Mouse (Mus musculus) forebrain, embryonic 14.5 days (tissue): ENCODE measurements around the gene Angptl4. TPM values are rescaled to one million over a fixed set of nuclear protein-coding genes. Genes with fewer than 3 reads are reported as not detected.

Source experiments
- ATAC-seq: fragments of 200-750 bp; cut with Nextera tagmentation; 2 replicates; pipeline ENCODE4 v1.8.0; 2017; ENCODE audit warnings: mild to moderate bottlenecking, moderate library complexity
- DNase-seq: peaks from one replicate; pipeline ENCODE4 v3.0.0-alpha.2; 2015; ENCODE audit warnings: low spot score
- H3K27ac ChIP-seq: fragments of 300-500 bp; sonication (generic); 2 replicates; pipeline ENCODE4 v1.5.1; 2014; ENCODE audit warnings: low read depth, mild to moderate bottlenecking, control low read depth, low read length, moderate library complexity
- H3K27me3 ChIP-seq: fragments of 300-500 bp; sonication (generic); replicated peaks from 2 replicates; pipeline ENCODE4 v1.6.1; 2014; ENCODE audit warnings: low read length, control low read depth, mixed read lengths; ENCODE audit not compliant: control insufficient read depth, insufficient read depth
- H3K36me3 ChIP-seq: fragments of 300-500 bp; sonication (generic); 2 replicates; pipeline ENCODE4 v1.6.1; 2014; ENCODE audit warnings: low read length, control low read depth; ENCODE audit not compliant: control insufficient read depth, insufficient read depth
- H3K4me1 ChIP-seq: fragments of 300-500 bp; sonication (generic); 2 replicates; pipeline ENCODE4 v1.6.1; 2014; ENCODE audit warnings: antibody characterized with exemption, low read length, control low read depth; ENCODE audit not compliant: control insufficient read depth, insufficient read depth
- H3K4me2 ChIP-seq: fragments of 300-500 bp; sonication (generic); 2 replicates; pipeline ENCODE4 v1.6.1; 2014; ENCODE audit warnings: mild to moderate bottlenecking, control low read depth, low read length
- H3K4me3 ChIP-seq: fragments of 300-500 bp; sonication (generic); 2 replicates; pipeline ENCODE4 v1.5.1; 2014; ENCODE audit warnings: low read depth, low read length, control low read depth
- H3K9ac ChIP-seq: fragments of 300-500 bp; sonication (generic); 2 replicates; pipeline ENCODE4 v1.6.1; 2014; ENCODE audit warnings: mild to moderate bottlenecking, low read length, control low read depth, moderate library complexity
- H3K9me3 ChIP-seq: fragments of 300-500 bp; sonication (generic); replicated peaks from 2 replicates; pipeline ENCODE4 v1.6.1; 2016; ENCODE audit warnings: low read length, control low read depth, mixed read lengths; ENCODE audit not compliant: control insufficient read depth
- WGBS: fragments of 180-500 bp; shearing (Covaris S2); extraction: QIAGEN DNeasy Blood & Tissue Kit; methylation state at CpG from one replicate; pipeline ENCODE4 v1.1.7; 2014; 5-methylcytosine and 5-hydroxymethylcytosine counted together
- polyA plus RNA-seq: library from polyadenylated mRNA; unstranded; fragments of >200 nt; fragmentation: Nextera tagmentation; extraction: Ambion mirVana; gene quantifications from 2 replicates; pipeline ENCODE4 v1.2.1, GENCODE M21; 2014

The Angptl4 gene
- polyA plus RNA-seq, 1 experiment from 2014 or later, result 15.2 TPM

DNA sequence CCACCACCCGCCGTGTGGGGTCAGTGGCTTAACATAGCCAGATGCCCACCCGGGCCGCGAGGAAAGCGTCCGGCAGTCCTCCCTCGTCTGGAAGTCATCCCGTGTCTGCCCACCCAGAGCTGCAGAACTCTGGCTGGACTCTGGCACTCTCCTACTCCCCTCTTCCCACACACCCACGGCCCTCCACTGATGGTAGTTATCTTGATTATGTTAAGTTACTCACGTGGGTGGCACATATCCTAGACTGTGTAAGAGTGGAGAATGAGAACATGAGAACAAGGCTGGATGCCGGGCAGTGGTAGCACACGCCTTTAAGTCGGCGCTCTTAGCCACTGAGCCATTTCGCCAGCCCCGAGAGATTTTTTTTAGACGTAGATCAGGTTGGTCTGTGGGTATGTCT is 4.7 kb upstream of the Angptl4 start:
- Histone ChIP-seq H3K4me3 (no peak overlapping the region), H3K9ac (no peak overlapping the region), H3K36me3 (no peaks in the 10 kb centered on the region), H3K9me3 (no peaks in the 10 kb centered on the region), H3K27ac (no peak overlapping the region), H3K4me2 (no peak overlapping the region), H3K4me1 (peaks cover under 1% of the 10 kb centered on the region; the same call in 1 of the 2 replicates), H3K27me3 (no peaks in the 10 kb centered on the region)
- ATAC-seq, result no peak
- 87% methylated on average over 18 of the region's 18 CpGs for WGBS
- no peak for DNase-seq

DNA sequence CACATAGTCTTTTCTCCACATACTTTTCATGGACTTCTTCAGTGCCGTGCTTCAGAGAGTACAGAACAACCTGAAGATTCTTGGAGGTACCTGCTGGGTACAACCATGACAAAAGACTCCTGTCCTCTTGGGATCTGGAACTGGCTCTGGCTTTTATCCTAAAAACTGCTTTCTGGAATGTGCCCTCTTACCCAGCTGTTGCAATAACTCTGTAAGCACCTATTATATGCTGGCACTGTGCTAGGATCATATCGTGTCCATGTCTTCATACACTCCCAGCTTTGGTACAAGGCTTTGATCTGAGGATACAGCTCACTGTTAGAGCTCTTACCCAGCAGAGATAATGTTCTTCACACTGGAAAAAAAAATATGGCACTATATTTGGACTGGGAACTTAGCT is 3.3 kb upstream of the Angptl4 start:
- ATAC-seq, result no peak
- Histone ChIP-seq H3K27ac (no peak overlapping the region), H3K9ac (no peak overlapping the region), H3K4me3 (no peak overlapping the region), H3K9me3 (no peaks in the 10 kb centered on the region), H3K36me3 (no peaks in the 10 kb centered on the region), H3K4me2 (no peak overlapping the region), H3K4me1 (peaks cover 5% of the 10 kb centered on the region; the same call in 1 of the 2 replicates), H3K27me3 (no peaks in the 10 kb centered on the region)
- WGBS, result 92% methylated on average over 2 of the region's 2 CpGs
- DNase-seq, result no peak

GRCm38 (mm10) chr17:33783408-33783807 is 1.8 kb upstream of the Angptl4 start:
- no peak overlapping the region for H3K9ac ChIP-seq

GRCm38 (mm10) chr17:33782067-33782466 is 437 bp upstream of the Angptl4 start:
- H3K9ac ChIP-seq, result peak overlapping the region; percentile 64
- H3K4me1 ChIP-seq, result peaks cover 12% of the 10 kb centered on the region; the same call in 1 of the 2 replicates
- H3K36me3 ChIP-seq, result no peaks in the 10 kb centered on the region
- no peaks in the 10 kb centered on the region for H3K27me3 ChIP-seq
- H3K4me2 ChIP-seq, result peak overlapping the region; percentile 90
- H3K9me3 ChIP-seq, result no peaks in the 10 kb centered on the region
- no peak overlapping the region for H3K27ac ChIP-seq
- WGBS, result 42% methylated on average over 4 of the region's 4 CpGs
- ATAC-seq (no peak), DNase-seq (no peak)
- peak overlapping the region; percentile 39; the same call in 1 of the 2 replicates for H3K4me3 ChIP-seq

More at GRCm38 (mm10) chr17:33783408-33783807, 1.8 kb upstream of the Angptl4 start:
- no peaks in the 10 kb centered on the region for H3K27me3 ChIP-seq
- peak; percentile 10 for DNase-seq
- H3K27ac ChIP-seq, result no peak overlapping the region
- H3K9me3 ChIP-seq, result no peaks in the 10 kb centered on the region
- H3K4me3 ChIP-seq, result no peak overlapping the region
- no peaks in the 10 kb centered on the region for H3K36me3 ChIP-seq
- ATAC-seq, result no peak
- H3K4me2 ChIP-seq, result no peak overlapping the region
- peaks cover 12% of the 10 kb centered on the region; the same call in 1 of the 2 replicates for H3K4me1 ChIP-seq

DNA sequence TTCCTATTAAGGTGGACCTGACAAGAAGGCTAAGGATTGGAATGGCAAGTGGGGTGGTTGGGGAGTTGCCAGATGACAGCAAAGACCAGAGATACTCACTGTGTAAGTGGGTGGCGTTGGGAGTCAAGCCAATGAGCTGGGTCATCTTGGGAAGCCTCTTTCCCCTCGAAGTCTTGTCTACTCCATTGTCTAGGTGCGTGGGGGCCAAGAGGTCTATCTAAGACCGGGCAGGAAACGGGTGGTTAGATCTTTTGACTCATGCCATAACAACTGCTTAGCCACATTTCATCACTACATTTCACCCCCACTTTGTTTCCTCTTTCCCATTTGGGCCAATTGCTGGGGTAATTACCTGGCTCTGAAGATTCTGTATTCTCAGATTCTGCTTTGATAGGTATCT is 1.2 kb downstream of the Angptl4 start:
- H3K36me3 ChIP-seq, result no peaks in the 10 kb centered on the region
- no peaks in the 10 kb centered on the region for H3K9me3 ChIP-seq
- peak overlapping the region; percentile 39; the same call in 1 of the 2 replicates for H3K4me3 ChIP-seq
- no peak overlapping the region for H3K9ac ChIP-seq
- 87% methylated on average over 5 of the region's 5 CpGs for WGBS
- H3K27me3 ChIP-seq, result no peaks in the 10 kb centered on the region
- peak overlapping the region; percentile 90; the same call in 1 of the 2 replicates for H3K4me2 ChIP-seq
- no peak for ATAC-seq
- no peak for DNase-seq
- peaks cover 12% of the 10 kb centered on the region; the same call in 1 of the 2 replicates for H3K4me1 ChIP-seq
- H3K27ac ChIP-seq, result no peak overlapping the region

- no peaks in the 10 kb centered on the region for H3K9me3 ChIP-seq
- H3K4me1 ChIP-seq, result peaks cover 12% of the 10 kb centered on the region; the same call in 1 of the 2 replicates
- H3K9ac ChIP-seq, result no peak overlapping the region
- H3K27me3 ChIP-seq, result no peaks in the 10 kb centered on the region
- H3K4me3 ChIP-seq, result no peak overlapping the region
- no peaks in the 10 kb centered on the region for H3K36me3 ChIP-seq
- no peak for ATAC-seq
- H3K27ac ChIP-seq, result no peak overlapping the region
- DNase-seq, result no peak
- WGBS, result 94% methylated on average over 5 of the region's 5 CpGs
- no peak overlapping the region; the same call in 1 of the 2 replicates for H3K4me2 ChIP-seq
Measured at GRCm38 (mm10) chr17:33779967-33780295, 1.7 kb downstream of the Angptl4 start.

DNA sequence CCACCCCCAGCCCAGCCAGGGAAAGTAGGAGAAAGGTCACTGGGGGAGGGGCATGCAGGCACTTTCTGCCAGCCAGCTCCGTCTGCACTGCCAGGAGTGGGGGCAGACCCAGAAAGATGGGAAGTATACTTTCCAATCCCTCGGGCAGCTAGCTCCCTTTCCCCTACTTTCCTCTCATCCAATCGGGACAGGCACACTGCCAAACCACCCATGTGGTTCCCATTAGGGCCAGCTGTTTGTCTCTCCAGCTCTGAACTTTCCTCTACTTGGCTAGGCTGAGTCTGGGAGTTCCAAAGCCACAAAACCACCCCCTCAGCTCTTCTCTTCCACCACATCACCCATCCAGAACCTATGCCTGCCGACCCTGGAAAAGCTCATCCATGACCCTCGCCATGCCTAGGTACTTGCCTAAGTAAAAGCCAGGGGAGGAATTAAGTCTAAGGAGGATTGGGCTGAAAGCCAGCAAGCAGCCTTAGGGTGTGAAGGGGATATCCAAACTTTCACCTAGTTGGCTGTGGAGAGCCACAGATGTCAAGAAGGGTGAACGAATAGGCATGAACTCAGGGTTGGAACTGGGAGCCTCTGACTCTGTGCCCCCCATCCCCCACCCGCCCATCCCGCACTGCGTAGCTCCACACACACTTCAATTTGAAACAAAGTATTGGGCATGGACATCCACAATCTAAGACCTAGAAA is 2.2 kb downstream of the Angptl4 start:
- DNase-seq (peak; percentile 88), ATAC-seq (peak; percentile 72)
- no peaks in the 10 kb centered on the region for H3K36me3 ChIP-seq
- peaks cover 12% of the 10 kb centered on the region; the same call in 1 of the 2 replicates for H3K4me1 ChIP-seq
- WGBS, result 55% methylated on average over 9 of the region's 9 CpGs
- peak overlapping the region; percentile 35; the same call in 1 of the 2 replicates for H3K27ac ChIP-seq
- H3K9me3 ChIP-seq, result no peaks in the 10 kb centered on the region
- no peak overlapping the region for H3K4me3 ChIP-seq
- H3K27me3 ChIP-seq, result no peaks in the 10 kb centered on the region
- H3K9ac ChIP-seq, result no peak overlapping the region
- peak overlapping the region; percentile 12; the same call in 1 of the 2 replicates for H3K4me2 ChIP-seq

DNA sequence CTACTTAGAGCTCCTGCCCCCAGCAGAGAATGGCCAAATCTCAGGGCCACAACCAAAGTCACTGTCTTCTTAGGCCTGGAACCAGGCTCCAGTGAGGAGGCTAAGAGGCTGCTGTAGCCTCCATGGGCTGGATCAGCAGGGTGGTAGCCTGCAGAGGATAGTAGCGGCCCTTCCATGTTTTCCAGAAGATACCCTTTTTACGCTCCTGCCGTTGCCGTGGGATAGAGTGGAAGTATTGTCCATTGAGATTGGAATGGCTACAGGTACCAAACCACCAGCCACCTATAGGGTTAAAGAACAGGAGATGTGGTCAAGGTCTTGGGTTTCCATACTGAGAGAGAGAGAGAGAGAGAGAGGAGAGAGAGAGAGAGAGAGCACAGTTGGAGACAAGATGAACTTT is 6.3 kb downstream of the Angptl4 start:
- Histone ChIP-seq H3K27ac (no peak overlapping the region), H3K27me3 (no peaks in the 10 kb centered on the region), H3K4me2 (no peak overlapping the region), H3K36me3 (no peaks in the 10 kb centered on the region), H3K4me3 (no peak overlapping the region), H3K9ac (no peak overlapping the region), H3K4me1 (peaks cover 7% of the 10 kb centered on the region; the same call in 1 of the 2 replicates), H3K9me3 (no peaks in the 10 kb centered on the region)
- DNase-seq, result no peak
- ATAC-seq, result no peak
- 95% methylated on average over 4 of the region's 4 CpGs for WGBS

DNA sequence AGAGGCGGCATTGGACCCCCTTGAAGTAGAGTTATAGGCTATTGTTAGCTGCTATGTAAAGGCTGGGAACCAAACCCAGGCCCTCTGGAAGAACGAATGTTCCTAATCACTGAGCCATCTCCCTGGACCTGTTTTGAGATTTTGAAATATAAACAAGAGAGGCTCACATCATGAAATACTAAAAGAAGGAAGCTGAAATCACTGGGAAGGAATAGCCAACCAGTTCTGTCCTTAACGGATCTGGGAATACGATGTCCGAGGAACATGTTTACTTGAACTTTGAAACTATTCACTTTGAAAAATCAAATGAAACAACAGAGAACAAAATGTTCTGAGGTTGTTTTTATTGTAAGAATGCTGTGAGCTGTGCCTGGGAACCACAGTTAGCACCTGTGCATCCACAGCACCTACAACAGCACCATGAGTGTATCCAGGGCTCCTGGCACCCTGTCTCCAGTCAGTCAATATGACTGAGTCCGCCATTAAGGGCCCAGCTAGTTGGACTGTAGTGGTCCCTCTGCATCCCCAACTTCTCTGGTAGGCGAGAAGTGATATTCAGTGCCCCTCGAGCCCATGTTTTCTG is 7.0 kb downstream of the Angptl4 start:
- ATAC-seq, result no peak
- Histone ChIP-seq H3K27ac (no peak overlapping the region), H3K9ac (no peak overlapping the region), H3K4me3 (no peak overlapping the region), H3K9me3 (no peaks in the 10 kb centered on the region), H3K36me3 (no peaks in the 10 kb centered on the region), H3K4me2 (no peak overlapping the region), H3K4me1 (peaks cover 7% of the 10 kb centered on the region; the same call in 1 of the 2 replicates), H3K27me3 (no peaks in the 10 kb centered on the region)
- no peak for DNase-seq
- 89% methylated on average over 8 of the region's 8 CpGs for WGBS
